Mouse (Mus musculus) right cerebral cortex, postnatal 14 days (tissue): ENCODE results near the gene Vipr2.

Experiments used
- DNase-seq: peaks from one replicate; pipeline ENCODE4 v3.0.0; 2022

The Vipr2 gene

DNA sequence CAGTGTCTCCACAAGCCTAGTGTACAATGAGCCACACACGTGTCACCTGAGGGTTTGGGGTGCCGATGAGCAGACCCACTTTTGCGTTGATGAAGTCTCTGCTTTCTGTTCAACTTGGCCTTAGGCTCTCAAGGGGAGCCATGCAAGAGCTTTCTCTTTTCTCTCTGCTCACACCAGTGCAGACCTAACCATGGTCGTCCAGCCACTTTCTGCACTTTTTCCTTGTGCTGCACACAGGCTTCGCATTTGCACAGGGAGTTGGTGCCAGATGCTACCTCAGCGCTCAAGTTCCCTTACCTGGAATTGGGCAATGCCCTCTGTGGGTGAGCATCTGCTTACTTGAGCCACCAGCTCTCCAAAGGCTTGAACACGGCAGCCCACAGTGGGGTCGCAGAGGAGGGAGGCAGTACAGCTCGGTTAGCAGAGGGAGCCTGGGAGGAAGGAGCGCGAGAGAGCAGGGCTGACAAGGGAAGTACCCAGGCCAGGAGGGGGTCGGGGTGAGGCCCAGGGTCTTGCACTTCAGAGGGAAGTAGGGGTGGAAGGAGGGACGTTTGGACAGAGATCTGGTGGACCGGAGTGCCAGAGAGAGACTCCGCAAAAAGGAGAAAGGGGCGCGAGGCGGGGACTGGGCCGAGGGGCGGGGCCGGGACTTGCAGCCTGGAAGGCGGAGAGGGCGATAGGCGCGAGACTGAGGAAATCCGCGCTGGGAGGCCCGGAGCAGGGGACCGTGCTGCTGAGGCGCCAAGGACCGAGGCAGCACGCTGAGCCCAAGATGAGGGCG lies at the start of gene Vipr2:
TSS of gene Vipr2 (plus strand) at position 653 of the 781 bp plus-strand sequence.
- DNase-seq = peak; percentile 35

- DNase-seq = no peak
Observed at GRCm38 (mm10) chr12:116028095-116028494, 49.4 kb upstream of the Vipr2 start.

DNA sequence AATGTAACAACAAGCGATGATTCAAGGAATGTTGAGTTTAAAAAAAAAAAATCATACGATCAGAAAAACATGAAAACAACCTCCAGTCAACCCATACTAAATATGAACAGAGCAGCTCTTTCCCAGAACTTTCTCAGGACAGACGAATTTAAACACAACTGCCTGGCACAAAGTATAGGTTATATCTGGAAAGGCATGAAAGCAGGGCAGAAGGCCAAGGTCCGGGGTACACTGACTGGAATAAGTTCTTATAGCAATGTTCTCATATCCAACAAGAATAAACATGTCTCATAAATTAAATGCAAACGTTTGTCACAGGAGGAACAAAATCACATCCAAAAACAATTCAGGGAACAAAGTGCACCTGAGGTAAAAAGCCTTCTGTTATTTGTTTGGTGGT lies 42.2 kb upstream of the Vipr2 start:
- DNase-seq = no peak

DNA sequence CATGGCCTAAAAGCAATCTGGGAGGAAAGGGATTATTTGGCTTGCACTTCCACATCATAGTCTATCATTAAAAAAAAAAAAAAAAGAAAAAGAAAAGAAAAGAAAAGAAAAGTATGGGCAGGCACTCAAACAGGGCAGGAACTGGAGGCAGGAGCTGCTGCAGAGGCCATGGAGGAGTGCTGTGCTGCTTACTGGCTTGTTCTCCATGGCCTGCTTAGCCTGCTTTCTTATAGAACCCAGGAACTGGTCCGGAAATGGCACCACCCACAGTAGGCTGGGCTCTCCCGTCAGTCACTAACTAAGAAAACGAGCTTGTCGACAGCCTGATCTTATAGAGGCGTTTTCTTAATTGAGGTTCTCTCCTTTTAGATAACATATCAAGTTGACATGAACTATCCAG lies 32.7 kb upstream of the Vipr2 start:
- DNase-seq = no peak

DNA sequence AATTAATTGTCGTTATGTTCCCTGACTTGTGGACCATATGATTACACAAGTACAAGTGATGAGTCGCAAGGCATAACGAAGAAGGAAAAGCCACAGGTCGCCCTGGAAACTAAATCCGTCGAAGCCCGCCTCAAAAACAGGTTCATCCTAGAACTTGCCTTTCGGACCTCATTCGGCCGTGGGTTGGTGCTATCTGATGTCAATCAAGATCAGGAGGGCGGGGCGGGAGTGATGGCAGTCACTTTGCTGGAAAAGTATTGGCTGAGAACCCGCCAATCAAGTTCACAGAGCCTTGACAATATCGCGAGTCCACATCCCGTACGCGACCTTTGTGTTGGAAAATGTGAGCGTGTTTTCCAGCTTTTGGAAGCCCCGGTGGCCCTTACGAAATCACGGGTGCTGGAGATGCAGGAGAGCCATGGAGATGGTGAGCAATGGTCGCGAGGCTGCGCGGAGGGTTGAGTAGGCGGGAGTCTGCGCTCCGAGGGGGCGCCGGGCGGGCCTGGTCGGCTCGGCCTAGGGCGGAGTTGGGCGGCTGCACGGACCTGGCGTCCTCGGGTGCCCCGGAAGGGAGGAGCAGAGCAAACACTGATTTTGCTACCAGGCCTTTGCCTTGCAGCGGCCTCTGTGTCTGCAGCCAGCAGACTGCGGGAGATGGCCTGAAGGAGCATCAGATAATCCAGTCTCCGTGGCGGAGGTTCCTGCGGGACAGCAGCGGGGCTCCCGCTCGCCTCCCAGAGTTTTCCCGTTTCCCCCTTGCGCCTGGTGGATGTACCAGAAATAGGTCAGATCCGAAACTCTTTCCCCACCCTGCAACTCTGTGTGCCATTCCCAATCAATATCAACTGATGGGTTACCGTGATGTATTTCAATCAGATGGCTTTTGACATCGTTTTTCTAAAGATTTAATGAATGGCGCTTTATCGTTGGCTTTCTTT lies 29.8 kb upstream of the Vipr2 start, which contains the start of gene Zfp386:
TSS of gene Zfp386 (plus strand) at position 285 of the 938 bp plus-strand sequence.
- peak; percentile 99 for DNase-seq

DNA sequence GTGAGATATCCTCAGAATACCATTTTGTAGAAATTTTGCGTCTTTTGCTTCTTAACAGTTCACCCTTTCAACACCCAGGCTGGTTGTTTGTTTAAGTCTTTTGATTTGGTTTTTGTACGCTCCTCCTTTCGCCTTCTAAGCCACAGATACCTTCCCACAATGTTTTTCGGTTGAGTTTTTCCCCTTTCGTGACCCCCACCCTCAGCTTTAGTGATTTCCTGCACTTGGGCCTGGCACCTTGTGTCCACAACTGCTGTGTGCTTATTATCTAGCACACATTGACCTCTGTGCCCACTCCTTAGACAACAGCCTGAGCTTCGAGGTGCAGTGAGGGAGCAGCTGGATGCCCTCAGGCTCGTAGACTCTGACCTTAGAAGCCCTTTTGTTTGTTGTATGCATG lies 28.8 kb upstream of the Vipr2 start:
- no peak for DNase-seq

- no peak for DNase-seq
Observed at GRCm38 (mm10) chr12:116049236-116049635, 28.3 kb upstream of the Vipr2 start.

GRCm38 (mm10) chr12:116049701-116050100 lies 27.8 kb upstream of the Vipr2 start:
- DNase-seq = no peak

DNA sequence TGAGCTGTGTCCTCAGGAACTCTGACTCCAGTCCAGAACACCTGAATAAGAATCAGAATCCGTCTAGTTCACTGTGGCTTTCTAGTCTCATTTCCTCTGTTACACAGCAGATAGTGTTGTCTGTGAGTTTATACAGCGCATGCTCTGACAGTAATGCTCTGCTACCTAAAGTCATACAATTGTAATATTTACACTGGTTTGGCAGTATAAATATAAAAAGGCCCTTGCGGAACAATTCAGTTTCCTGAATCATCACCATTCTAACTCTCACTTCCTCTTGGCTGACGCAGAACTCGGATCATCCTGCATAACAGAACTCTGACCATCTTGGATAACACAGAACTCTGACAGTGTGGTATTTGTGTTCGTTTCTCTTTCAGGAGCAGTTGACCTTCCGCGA lies 23.2 kb upstream of the Vipr2 start:
- DNase-seq = no peak

DNA sequence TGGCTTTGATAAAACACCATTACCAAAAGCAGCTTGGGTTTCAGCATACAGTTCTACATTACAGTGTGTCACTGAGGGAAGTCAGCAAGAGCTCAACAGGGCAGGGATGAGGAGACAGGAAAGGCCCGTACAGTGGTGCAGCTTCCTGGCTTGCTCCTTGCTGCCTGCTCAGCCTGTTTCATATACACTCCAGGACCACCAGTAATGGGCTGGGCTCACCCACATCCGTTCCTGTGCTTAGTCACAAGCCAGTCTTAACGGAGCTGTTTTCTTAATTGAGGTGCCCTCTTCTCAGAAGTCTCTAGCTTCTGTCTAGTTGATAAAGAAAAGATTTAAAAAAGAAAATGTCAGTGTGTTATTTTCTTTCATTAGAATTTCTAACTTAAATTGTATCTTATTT lies 21.4 kb upstream of the Vipr2 start:
- DNase-seq = no peak

DNA sequence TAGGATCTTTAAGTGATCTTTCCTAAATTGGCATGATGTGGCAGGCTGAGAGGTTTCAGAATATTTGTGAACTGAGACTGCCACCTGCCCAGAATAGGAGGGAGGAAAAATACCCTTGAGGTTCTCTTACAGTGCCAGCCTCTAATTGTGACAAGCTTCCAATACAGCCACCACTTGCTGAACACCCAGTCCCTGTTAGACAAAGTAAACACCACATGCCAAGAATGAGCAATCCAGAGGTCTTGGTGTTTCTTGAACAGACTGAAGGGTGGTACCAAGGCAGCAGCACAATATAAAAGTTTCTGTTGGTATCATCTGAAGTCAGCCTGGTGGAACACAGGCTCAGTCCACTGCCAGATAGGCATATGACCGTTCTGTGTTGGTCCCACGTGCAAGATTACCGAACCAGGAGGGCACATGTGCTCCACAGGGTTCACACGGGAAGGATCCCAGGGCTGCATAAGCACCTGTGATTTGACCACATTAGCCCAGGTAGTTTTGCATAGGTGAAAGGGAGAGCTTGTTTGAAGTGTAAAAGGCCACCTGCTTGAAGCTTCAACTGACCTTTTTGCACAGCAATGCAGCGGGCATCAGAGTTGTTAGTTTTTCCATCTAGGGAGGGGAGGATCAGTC lies 15.8 kb upstream of the Vipr2 start:
- no peak for DNase-seq

- DNase-seq = no peak
Observed at GRCm38 (mm10) chr12:116062194-116062583, 15.3 kb upstream of the Vipr2 start.

- no peak for DNase-seq
Observed at GRCm38 (mm10) chr12:116063020-116063419, 14.5 kb upstream of the Vipr2 start.

DNA sequence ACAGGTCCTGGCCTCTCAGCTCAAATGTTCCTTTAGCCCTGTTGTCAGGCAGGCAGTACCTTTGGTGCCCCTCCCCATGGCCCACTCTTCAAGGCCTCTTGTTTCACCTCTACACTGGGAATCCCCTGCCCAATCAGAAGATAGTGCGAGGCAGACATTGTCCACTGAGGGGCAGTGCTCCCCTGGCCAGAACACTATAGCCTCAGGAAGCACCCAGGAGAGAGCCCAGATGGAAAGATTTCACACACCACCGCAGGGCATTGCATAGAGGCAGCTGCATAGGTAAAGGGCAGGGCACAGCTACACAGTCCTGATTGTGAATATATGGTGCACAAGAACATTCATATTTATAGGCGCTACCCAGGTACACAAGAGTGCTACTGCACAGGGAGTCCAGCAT lies 6.5 kb upstream of the Vipr2 start:
- peak; percentile 53 for DNase-seq

DNA sequence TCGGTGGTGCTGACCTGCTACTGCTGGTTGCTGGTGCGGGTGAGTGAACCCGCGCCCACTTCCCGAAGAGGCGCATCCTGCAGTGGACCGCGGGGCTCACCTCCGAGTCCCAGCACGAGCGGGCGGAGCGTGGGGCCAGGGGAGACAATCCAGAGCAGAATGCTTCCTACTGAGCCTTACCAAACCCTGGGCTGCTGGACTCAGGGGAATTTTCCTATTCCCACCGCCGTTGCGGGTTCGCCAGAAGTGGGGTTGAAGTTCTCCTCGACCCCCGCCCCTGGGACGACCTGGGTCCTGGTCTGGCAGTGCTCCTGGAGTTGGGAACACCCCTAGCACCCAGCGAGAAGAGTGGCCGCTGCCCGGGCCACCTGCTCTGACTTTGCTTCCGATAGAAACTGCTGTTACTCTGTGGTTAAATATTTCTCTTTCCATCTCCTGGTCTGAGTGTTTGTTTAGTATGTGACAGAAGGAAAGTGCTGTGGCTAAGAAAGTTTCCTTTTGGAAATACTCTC lies 385 bp downstream of the Vipr2 start:
- no peak for DNase-seq

GRCm38 (mm10) chr12:116083125-116083524 lies 5.6 kb downstream of the Vipr2 start:
- DNase-seq = no peak

DNA sequence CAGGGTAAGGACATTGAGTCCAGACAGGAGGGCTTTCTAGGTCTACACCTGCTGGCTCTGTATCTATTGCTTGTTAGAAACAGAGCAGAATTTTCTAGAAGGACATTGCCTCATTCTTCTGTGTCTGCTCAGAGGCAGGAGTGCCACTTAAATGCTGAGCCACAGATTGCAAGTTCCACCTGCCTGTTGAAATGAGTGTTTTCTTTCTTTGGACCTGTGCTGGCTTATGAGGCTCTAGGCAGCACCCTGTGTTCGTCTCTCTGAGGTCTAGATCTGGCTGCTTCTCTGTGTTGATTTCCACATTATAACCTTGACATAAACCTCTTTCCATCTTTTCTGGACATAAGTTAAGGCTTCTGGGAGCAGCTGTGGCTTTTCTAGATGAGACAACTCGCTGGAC lies 6.8 kb downstream of the Vipr2 start:
- DNase-seq = no peak

DNA sequence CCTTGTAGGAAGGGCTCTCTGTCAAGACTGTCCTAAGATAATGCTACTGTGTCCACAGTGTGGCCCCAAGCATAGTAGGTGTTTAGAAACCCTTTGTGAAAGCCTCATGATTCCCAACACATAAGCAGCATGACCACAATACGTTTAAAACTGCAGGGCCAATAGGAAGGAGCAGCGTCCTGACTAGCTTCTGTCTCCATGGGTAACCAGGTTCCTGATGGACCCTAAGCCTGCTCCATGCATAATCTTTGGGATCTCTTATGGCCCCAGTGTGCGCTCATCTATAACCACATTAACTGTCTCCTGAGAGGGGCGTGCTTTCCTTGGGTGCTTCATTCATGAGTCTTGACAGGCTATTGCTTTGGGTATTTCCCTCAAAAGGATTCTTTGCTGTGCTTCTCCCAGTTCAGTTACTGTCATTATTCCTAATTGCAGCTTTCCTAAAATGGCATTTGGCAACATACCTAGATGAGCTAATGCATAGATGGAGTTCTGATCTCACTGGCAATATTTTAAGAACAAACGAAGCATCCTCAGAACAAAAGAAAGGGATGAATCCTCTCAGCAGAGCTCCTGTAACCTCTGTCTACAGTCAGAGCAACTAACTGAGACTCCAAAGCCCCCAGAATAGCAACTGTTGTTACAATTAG lies 9.6 kb downstream of the Vipr2 start:
- DNase-seq = no peak

DNA sequence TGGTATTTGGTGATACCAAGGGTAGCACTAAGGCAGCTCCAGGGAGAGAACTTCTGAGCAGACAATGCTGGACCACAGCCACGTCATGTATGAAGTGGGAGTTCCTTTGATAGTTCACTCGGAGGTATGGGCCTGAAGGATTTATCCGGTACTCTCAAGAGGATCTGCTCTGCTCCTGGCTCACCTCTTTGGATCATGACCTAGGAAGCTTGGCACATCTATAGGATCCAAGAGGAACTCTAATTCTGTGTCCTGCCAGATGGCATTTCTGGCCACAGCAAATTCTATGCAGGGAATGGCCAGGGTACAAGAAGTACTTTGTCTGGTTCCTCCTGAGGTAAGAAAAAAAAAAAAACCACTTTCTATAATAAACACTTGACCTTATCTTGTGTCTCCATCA lies 12.3 kb downstream of the Vipr2 start:
- DNase-seq = no peak

DNA sequence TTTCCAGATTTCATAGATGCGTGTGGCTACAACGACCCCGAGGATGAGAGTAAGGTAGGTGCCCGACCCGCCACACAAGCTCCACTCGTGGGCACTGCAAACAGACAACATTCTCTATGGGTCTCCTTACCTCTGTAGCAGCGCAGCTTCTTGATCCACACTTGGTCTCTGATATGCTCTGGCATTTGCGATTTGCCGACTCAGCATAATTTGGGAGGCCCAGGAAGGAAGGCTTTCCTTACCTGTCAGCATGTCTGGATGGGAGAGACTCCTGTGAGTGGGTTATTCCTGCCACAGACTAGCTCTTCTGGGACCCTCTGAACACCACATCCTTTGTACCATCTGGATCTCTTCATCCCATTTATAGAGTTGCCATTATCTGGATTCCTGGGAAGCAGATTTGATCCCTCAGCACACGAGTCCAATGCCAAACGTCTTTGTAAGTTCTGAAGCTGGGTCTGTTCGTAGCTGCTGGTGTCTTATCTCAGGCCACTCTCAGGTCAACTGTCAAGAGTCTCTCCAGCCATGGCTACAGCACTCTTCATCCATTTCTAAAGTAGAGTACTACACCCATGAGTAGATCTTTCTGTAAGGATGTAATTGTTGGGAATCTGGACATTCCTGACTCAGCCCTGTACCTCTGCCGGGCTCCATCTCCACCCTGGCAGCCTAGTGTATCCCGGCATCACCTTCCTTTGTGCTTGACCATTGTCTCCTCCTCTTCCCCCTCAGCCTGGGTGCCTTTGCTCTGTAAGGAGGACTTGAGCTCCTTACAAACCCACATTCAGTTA lies 17.4 kb downstream of the Vipr2 start:
- no peak for DNase-seq

GRCm38 (mm10) chr12:116096361-116096904 lies 18.9 kb downstream of the Vipr2 start:
- DNase-seq = no peak

GRCm38 (mm10) chr12:116097166-116097565 lies 19.6 kb downstream of the Vipr2 start:
- no peak for DNase-seq
